Mouse (Mus musculus) Patski (cell line): ENCODE results near the gene Zfp65. TPM values are rescaled to one million over a fixed set of nuclear protein-coding genes. Genes with fewer than 3 reads are reported as not detected.
"Not testable (repeated sequence)": the region's sequence is repeated elsewhere in the genome, so short reads cannot be mapped to it uniquely, and the experiment has no call there.

Experiments
- ATAC-seq: fragments of 100-300 bp; one replicate; pipeline ENCODE4 v1.8.0; 2021
- CTCF ChIA-PET: fragments of 350-600 bp; sonication (Branson Sonifier 250); formaldehyde crosslinking; loops from one replicate; lab custom pipeline; 2022; ENCODE audit warnings: inconsistent platforms; lab: Charles Lee
- POLR2A ChIA-PET: fragments of 350-600 bp; sonication (Branson Sonifier 250); formaldehyde crosslinking; loops from one replicate; lab custom pipeline; 2022; ENCODE audit warnings: antibody characterized with exemption, inconsistent platforms; lab: Charles Lee
- DNase-seq: peaks from one replicate; pipeline ENCODE4 v3.0.0-alpha.2; 2011; ENCODE audit warnings: low read depth, low spot score
- H3K27me3 ChIP-seq: fragments of 371-371 bp; one replicate; pipeline ENCODE4 v1.5.1; 2021
- CTCF ChIP-seq: fragments of 100-300 bp; IDR thresholded peaks from one replicate; pipeline ENCODE4 v1.5.1; 2021
- in situ Hi-C: fragments of 300-500 bp; cut with MboI; formaldehyde crosslinking; loops from 3 replicates; pipeline ENCODE4 v1.11.1; 2018; ENCODE audit warnings: low pct_unique_long_range_greater_than_20kb, mixed read lengths
- polyA plus RNA-seq: library from polyadenylated mRNA; unstranded; gene quantifications from one replicate; pipeline ENCODE4 v1.2.3, GENCODE M21; 2021

The Zfp65 gene
- polyA plus RNA-seq, 1 experiment from 2014 or later, result 11.8 TPM

GRCm38 (mm10) chr13:67728106-67728505 is 867 bp downstream of the Zfp65 start:
- no peak for DNase-seq
- TF ChIP-seq CTCF, result no peak
- in situ Hi-C loops, result loop anchor here (25.0 kb wide), 1 partner anchor 834 kb away; no protein-coding TSS in a partner anchor
- ChIA-PET POLR2A (no interaction called here), CTCF (interaction anchor here (1.3 kb wide), 1 partner anchor 117 kb away, joined by 3 read pairs; no protein-coding TSS in a partner anchor)
- no peak for ATAC-seq
- no peaks in the 10 kb centered on the region for H3K27me3 ChIP-seq

GRCm38 (mm10) chr13:67725331-67725730 is 3.6 kb downstream of the Zfp65 start:
- CTCF ChIA-PET, DNase-seq, H3K27me3 ChIP-seq, POLR2A ChIA-PET, ATAC-seq: not testable (repeated sequence)
- in situ Hi-C loops, result loop anchor here (25.0 kb wide), 1 partner anchor 837 kb away; no protein-coding TSS in a partner anchor

- TF ChIP-seq CTCF, result no peak
- peak; percentile 75 for DNase-seq
- ChIA-PET POLR2A (interaction anchor here (1.2 kb wide), 1 partner anchor 40 kb away, joined by 4 read pairs; no protein-coding TSS in a partner anchor), CTCF (no interaction called here)
- no peaks in the 10 kb centered on the region for H3K27me3 ChIP-seq
- ATAC-seq, result peak; percentile 93
- in situ Hi-C loops, result no loop called here
Observed at GRCm38 (mm10) chr13:67723848-67724479, 5.0 kb downstream of the Zfp65 start.

GRCm38 (mm10) chr13:67686971-67687370 is 42.0 kb downstream of the Zfp65 start, which contains the start of gene Zfp738:
Gene Zfp738, minus strand, starts transcription at chr13:67687071.
- POLR2A ChIA-PET, result no interaction called here
- H3K27me3 ChIP-seq, result peaks cover 8% of the 10 kb centered on the region
- ATAC-seq (no peak), DNase-seq (no peak)
- in situ Hi-C loops, result loop anchor here (10.0 kb wide), 1 partner anchor 52 kb away; the partner anchor contains the start of genes Gm49345 and Zfp729a
- no peak for TF ChIP-seq CTCF
- CTCF ChIA-PET, result no interaction called here

- in situ Hi-C loops, result loop anchor here (10.0 kb wide), 1 partner anchor 49 kb away; the partner anchor contains the start of genes Gm49345 and Zfp729a
- POLR2A ChIA-PET, result interaction anchor here (1.1 kb wide), 1 partner anchor 40 kb away, joined by 4 read pairs; no protein-coding TSS in a partner anchor
- CTCF ChIA-PET, result interaction anchor here (0.6 to 1.1 kb wide), 3 partner anchors 33 to 47 kb away, joined by 3 to 4 read pairs (median 3); no protein-coding TSS in a partner anchor
- ATAC-seq (peak; percentile 58), DNase-seq (peak; percentile 1)
- H3K27me3 ChIP-seq, result not testable (repeated sequence)
Observed at GRCm38 (mm10) chr13:67683841-67684240, 45.1 kb downstream of the Zfp65 start.

- CTCF ChIA-PET, result interaction anchor here (0.6 to 1.1 kb wide), 3 partner anchors 24 to 45 kb away, joined by 3 to 4 read pairs (median 3); no protein-coding TSS in a partner anchor
- ATAC-seq (peak; percentile 100), DNase-seq (peak; percentile 62)
- POLR2A ChIA-PET, result interaction anchor here (1.1 kb wide), 1 partner anchor 41 kb away, joined by 4 read pairs; no protein-coding TSS in a partner anchor
- in situ Hi-C loops, result loop anchor here (10.0 kb wide), 1 partner anchor 48 kb away; the partner anchor contains the start of genes Gm49345 and Zfp729a
- H3K27me3 ChIP-seq, result not testable (repeated sequence)
Observed at GRCm38 (mm10) chr13:67682959-67683735, 45.8 kb downstream of the Zfp65 start.

GRCm38 (mm10) chr13:67674902-67675301 is 54.1 kb downstream of the Zfp65 start:
- TF ChIP-seq CTCF, result no peak
- in situ Hi-C loops, result no loop called here
- ATAC-seq (no peak), DNase-seq (no peak)
- no peaks in the 10 kb centered on the region for H3K27me3 ChIP-seq
- POLR2A ChIA-PET, result no interaction called here
- CTCF ChIA-PET, result no interaction called here

Other genes starting within 250 kb of the Zfp65 start
- 11.3 TPM for gene Zfp874b, start 244.9 kb downstream of the Zfp65 start, polyA plus RNA-seq
- gene Zfp58, start 228.6 kb downstream of the Zfp65 start, polyA plus RNA-seq, result 9.2 TPM
- not detected for gene Gm26965, start 203.0 kb downstream of the Zfp65 start, polyA plus RNA-seq
- gene Zfp87, start 203.0 kb downstream of the Zfp65 start, polyA plus RNA-seq, result 14.2 TPM
- gene Zfp748, start 175.3 kb downstream of the Zfp65 start, polyA plus RNA-seq, result 6.3 TPM
- 7.5 TPM for gene Zfp729b, start 119.5 kb downstream of the Zfp65 start, polyA plus RNA-seq
- gene Gm49345, start 91.4 kb downstream of the Zfp65 start, polyA plus RNA-seq, result 1.2 TPM
- 4.4 TPM for gene Zfp729a, start 91.4 kb downstream of the Zfp65 start, polyA plus RNA-seq
- 6.8 TPM for gene Zfp738, start 42.1 kb downstream of the Zfp65 start, polyA plus RNA-seq
- gene Zfp85, start 26.1 kb upstream of the Zfp65 start, polyA plus RNA-seq, result 3.2 TPM
- gene Zfp493, start 50.5 kb upstream of the Zfp65 start, polyA plus RNA-seq, result 1.2 TPM
- 3.6 TPM for gene Zfp273, start 84.6 kb upstream of the Zfp65 start, polyA plus RNA-seq
- 0.23 TPM for gene Gm10037, start 101.9 kb upstream of the Zfp65 start, polyA plus RNA-seq
- 0.14 TPM for gene BC048507, start 134.2 kb upstream of the Zfp65 start, polyA plus RNA-seq